Mouse (Mus musculus): ENCODE data around the gene Tspan1. TPM values are rescaled to one million over a fixed set of nuclear protein-coding genes. Genes with fewer than 3 reads are reported as not detected.

Gene Tspan1
- polyA plus RNA-seq, 1 experiment from 2014 or later, result not detected

DNA sequence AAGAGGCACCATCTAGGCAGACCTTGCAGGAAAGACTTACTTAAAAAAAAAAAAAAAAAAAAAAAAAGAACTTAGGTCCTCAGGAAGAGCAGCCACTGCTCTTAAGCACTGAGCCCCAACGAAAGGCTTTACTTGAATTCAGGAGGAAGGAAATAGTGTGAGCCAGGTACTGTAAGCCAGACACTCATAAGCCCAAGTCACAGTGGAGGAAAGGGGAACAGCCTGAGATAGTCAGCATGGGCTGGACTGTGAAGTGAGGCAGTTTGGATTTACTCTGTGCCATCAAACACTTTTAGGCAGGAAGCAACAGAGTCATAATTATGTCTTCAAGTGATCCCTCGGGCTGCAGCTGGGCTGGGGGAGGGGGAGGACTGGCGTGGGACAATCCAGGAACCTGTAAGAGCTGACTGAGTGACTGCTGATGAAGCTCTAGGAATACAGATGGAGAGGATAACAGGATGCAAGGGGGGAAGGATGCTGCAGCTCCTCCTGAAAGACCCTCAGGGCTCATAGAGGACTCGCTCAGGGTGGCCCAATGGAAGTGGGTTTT lies 25.0 kb upstream of the Tspan1 start:
- ATAC-seq (ENCODE audit: low FRiP score), result no peak
- Histone ChIP-seq H3K27ac (ENCODE audit: low read depth, low read length) (no peak overlapping the region), H3K9ac (ENCODE audit: low read depth, low read length) (no peak overlapping the region), H3K36me3 (ENCODE audit: control insufficient read depth, insufficient read depth, low read length) (no peaks in the 10 kb centered on the region), H3K4me1 (replicated peaks; ENCODE audit: control insufficient read depth, insufficient read depth, low read length) (no peaks in the 10 kb centered on the region), H3K9me3 (ENCODE audit: control insufficient read depth, low read length) (no peaks in the 10 kb centered on the region), H3K4me2 (replicated peaks; ENCODE audit: low read depth, low read length) (no peak overlapping the region), H3K27me3 (ENCODE audit: control insufficient read depth, insufficient read depth, low read length) (no peaks in the 10 kb centered on the region), H3K4me3 (ENCODE audit: low read depth, low read length) (no peak overlapping the region)
- 69% methylated on average over 4 of the region's 4 CpGs for WGBS
- DNase-seq (ENCODE audit: low spot score), result no peak

- no peak overlapping the region for H3K9ac ChIP-seq (ENCODE audit: low read depth, low read length)
- no peak overlapping the region for H3K27ac ChIP-seq (ENCODE audit: low read depth, low read length)
- H3K4me1 ChIP-seq (replicated peaks; ENCODE audit: control insufficient read depth, insufficient read depth, low read length), result peaks cover 4% of the 10 kb centered on the region; the same call in 1 of the 2 replicates
- no peaks in the 10 kb centered on the region for H3K36me3 ChIP-seq (ENCODE audit: control insufficient read depth, insufficient read depth, low read length)
- WGBS, result 92% methylated on average over 4 of the region's 4 CpGs
- no peaks in the 10 kb centered on the region for H3K9me3 ChIP-seq (ENCODE audit: control insufficient read depth, low read length)
- ATAC-seq (ENCODE audit: low FRiP score) (no peak), DNase-seq (ENCODE audit: low spot score) (no peak)
- no peak overlapping the region for H3K4me3 ChIP-seq (ENCODE audit: low read depth, low read length)
- H3K4me2 ChIP-seq (replicated peaks; ENCODE audit: low read depth, low read length), result no peak overlapping the region
- H3K27me3 ChIP-seq (ENCODE audit: control insufficient read depth, insufficient read depth, low read length), result no peaks in the 10 kb centered on the region
Measured at GRCm38 (mm10) chr4:116185083-116185482, 17.7 kb upstream of the Tspan1 start.

DNA sequence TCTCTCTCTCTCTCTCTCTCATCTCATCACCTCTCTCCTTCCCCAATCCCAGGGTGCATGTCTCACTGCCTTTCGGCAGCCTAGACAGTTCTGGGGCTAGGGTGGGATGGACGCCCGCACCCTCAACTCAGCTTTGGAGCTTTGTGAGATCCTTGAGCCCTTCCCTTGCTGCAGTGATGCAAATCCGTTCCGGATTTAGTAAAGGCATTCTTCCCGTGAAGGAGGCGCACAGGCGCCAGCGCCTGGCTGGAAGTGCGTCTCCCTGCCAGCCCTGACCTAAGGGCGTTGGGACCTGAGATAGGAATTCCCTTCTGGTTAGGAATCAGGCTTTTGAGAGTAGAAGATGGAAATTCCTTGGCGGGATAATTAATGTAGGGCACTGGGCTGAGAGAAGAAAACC lies 15.3 kb upstream of the Tspan1 start:
- peak overlapping the region; percentile 12 for H3K4me2 ChIP-seq (replicated peaks; ENCODE audit: low read depth, low read length)
- H3K9me3 ChIP-seq (ENCODE audit: control insufficient read depth, low read length), result no peaks in the 10 kb centered on the region
- no peaks in the 10 kb centered on the region for H3K27me3 ChIP-seq (ENCODE audit: control insufficient read depth, insufficient read depth, low read length)
- peaks cover 4% of the 10 kb centered on the region; the same call in 1 of the 2 replicates for H3K4me1 ChIP-seq (replicated peaks; ENCODE audit: control insufficient read depth, insufficient read depth, low read length)
- no peak overlapping the region for H3K27ac ChIP-seq (ENCODE audit: low read depth, low read length)
- 9% methylated on average over 12 of the region's 12 CpGs for WGBS
- DNase-seq (ENCODE audit: low spot score) (peak; percentile 31), ATAC-seq (ENCODE audit: low FRiP score) (no peak)
- no peak overlapping the region for H3K9ac ChIP-seq (ENCODE audit: low read depth, low read length)
- no peak overlapping the region for H3K4me3 ChIP-seq (ENCODE audit: low read depth, low read length)
- no peaks in the 10 kb centered on the region for H3K36me3 ChIP-seq (ENCODE audit: control insufficient read depth, insufficient read depth, low read length)

DNA sequence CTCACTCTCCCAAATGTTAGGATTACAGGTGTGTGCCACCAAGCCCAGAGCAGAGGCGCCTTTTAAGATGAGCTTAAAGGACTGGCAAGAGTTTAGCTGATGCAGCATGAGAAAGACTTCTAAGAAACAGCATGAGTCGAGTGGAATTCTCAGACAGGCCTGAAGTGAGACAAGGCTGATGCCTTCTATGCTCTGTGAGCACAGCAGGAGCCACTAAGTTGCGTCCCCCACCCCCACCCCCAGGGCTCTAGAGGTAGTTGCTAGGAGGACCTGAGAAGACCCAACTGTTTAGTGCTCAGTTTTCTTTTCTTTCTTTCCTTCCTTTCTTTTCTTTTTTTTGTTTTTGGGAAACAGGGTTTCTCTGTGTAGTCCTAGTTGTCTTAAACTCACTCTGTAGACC lies 14.7 kb upstream of the Tspan1 start:
- no peak overlapping the region for H3K4me2 ChIP-seq (replicated peaks; ENCODE audit: low read depth, low read length)
- H3K4me3 ChIP-seq (ENCODE audit: low read depth, low read length), result no peak overlapping the region
- 25% methylated on average over 3 of the region's 3 CpGs for WGBS
- DNase-seq (ENCODE audit: low spot score), result no peak
- H3K27me3 ChIP-seq (ENCODE audit: control insufficient read depth, insufficient read depth, low read length), result no peaks in the 10 kb centered on the region
- H3K9ac ChIP-seq (ENCODE audit: low read depth, low read length), result no peak overlapping the region
- ATAC-seq (ENCODE audit: low FRiP score), result no peak
- no peak overlapping the region for H3K27ac ChIP-seq (ENCODE audit: low read depth, low read length)
- no peaks in the 10 kb centered on the region for H3K9me3 ChIP-seq (ENCODE audit: control insufficient read depth, low read length)
- no peaks in the 10 kb centered on the region for H3K36me3 ChIP-seq (ENCODE audit: control insufficient read depth, insufficient read depth, low read length)
- peaks cover 6% of the 10 kb centered on the region; the same call in 1 of the 2 replicates for H3K4me1 ChIP-seq (replicated peaks; ENCODE audit: control insufficient read depth, insufficient read depth, low read length)

- H3K27me3 ChIP-seq (ENCODE audit: control insufficient read depth, insufficient read depth, low read length), result no peaks in the 10 kb centered on the region
- no peak for ATAC-seq (ENCODE audit: low FRiP score)
- H3K4me1 ChIP-seq (replicated peaks; ENCODE audit: control insufficient read depth, insufficient read depth, low read length), result peaks cover 6% of the 10 kb centered on the region
- no peaks in the 10 kb centered on the region for H3K9me3 ChIP-seq (ENCODE audit: control insufficient read depth, low read length)
- no peak overlapping the region for H3K4me3 ChIP-seq (ENCODE audit: low read depth, low read length)
- 42% methylated on average over 5 of the region's 5 CpGs for WGBS
- DNase-seq (ENCODE audit: low spot score), result no peak
- no peak overlapping the region for H3K4me2 ChIP-seq (replicated peaks; ENCODE audit: low read depth, low read length)
- H3K36me3 ChIP-seq (ENCODE audit: control insufficient read depth, insufficient read depth, low read length), result no peaks in the 10 kb centered on the region
- H3K27ac ChIP-seq (ENCODE audit: low read depth, low read length), result 0 out of 2 replicates have a peak overlapping the region, but pooled peaks have one; percentile 13
- H3K9ac ChIP-seq (ENCODE audit: low read depth, low read length), result no peak overlapping the region
Measured at GRCm38 (mm10) chr4:116177140-116177539, 9.7 kb upstream of the Tspan1 start.

DNA sequence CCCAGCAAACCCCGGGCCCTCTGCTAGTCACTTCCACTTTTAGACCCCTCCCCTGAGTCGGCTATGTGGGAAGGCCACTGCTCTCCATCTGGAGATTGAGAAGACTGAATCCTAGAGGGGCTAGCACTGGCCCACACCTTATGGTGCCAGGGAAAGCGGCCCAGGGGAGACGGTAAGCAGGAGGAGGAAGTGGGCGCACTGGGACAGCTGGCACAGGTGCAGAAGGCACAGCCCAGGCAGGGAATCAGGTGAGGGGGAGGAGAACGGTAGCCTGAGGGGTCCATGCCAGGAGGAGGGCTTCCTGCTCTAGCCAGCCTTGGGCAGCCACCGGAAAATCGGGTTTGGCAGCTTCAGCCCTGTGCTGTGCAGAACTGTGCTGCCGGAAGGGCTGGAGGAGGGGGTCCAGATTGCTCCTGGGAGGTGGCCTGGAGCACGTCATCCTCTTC lies 9.2 kb upstream of the Tspan1 start:
- WGBS, result 36% methylated on average over 10 of the region's 10 CpGs
- no peak overlapping the region for H3K4me3 ChIP-seq (ENCODE audit: low read depth, low read length)
- H3K9ac ChIP-seq (ENCODE audit: low read depth, low read length), result 0 out of 2 replicates have a peak overlapping the region, but pooled peaks have one; percentile 37
- peak overlapping the region; percentile 11; the same call in 1 of the 2 replicates for H3K4me2 ChIP-seq (replicated peaks; ENCODE audit: low read depth, low read length)
- H3K27ac ChIP-seq (ENCODE audit: low read depth, low read length), result 0 out of 2 replicates have a peak overlapping the region, but pooled peaks have one; percentile 24
- no peaks in the 10 kb centered on the region for H3K9me3 ChIP-seq (ENCODE audit: control insufficient read depth, low read length)
- H3K4me1 ChIP-seq (replicated peaks; ENCODE audit: control insufficient read depth, insufficient read depth, low read length), result peaks cover 6% of the 10 kb centered on the region
- no peaks in the 10 kb centered on the region for H3K27me3 ChIP-seq (ENCODE audit: control insufficient read depth, insufficient read depth, low read length)
- peak; percentile 38 for DNase-seq (ENCODE audit: low spot score)
- H3K36me3 ChIP-seq (ENCODE audit: control insufficient read depth, insufficient read depth, low read length), result no peaks in the 10 kb centered on the region
- 0 out of 2 replicates have a peak, but pooled peaks have one; percentile 27 for ATAC-seq (ENCODE audit: low FRiP score)

DNA sequence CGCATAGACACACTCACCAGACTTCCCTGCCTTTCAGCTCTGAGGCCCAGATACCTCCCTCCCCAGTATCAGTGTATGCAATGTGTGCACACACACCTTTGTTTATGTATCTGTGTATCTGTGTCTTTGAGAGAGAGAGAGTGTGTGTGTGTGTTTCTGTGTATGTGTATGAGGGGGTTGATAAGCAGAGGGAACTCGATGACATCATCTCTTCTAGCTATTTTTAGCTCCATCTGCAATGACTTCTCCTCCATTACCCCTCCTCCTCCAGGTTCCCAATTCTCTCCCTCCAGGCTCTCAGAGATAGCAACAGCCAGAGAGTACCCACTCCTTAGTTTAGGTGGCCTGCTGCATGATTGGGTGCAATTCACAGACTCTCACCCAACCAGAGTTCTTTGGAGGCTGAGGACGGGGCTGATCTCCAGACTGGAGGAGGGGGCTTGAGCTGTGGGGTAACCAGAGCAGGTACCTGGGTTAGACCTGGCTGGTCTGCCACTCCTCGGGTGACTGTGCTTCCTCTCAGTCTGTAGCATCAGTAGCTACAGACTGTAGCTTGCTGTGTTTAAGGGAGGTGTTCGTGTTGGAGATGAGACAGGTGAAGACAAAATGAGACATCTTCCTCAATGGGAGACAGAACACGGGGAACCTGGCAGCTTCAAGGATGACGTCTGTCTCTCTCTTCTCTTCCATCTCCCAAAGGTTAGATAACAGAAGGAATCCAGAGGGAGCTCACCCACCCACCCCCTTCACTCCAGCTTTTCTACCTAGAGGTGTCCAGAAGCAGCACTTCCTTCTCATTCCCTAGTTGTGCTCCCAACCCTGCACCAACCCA lies 8.5 kb upstream of the Tspan1 start:
- H3K4me3 ChIP-seq (ENCODE audit: low read depth, low read length), result no peak overlapping the region
- no peak for DNase-seq (ENCODE audit: low spot score)
- peaks cover 6% of the 10 kb centered on the region for H3K4me1 ChIP-seq (replicated peaks; ENCODE audit: control insufficient read depth, insufficient read depth, low read length)
- 0 out of 2 replicates have a peak overlapping the region, but pooled peaks have one; percentile 24 for H3K27ac ChIP-seq (ENCODE audit: low read depth, low read length)
- 72% methylated on average over 7 of the region's 7 CpGs for WGBS
- no peak for ATAC-seq (ENCODE audit: low FRiP score)
- no peaks in the 10 kb centered on the region for H3K9me3 ChIP-seq (ENCODE audit: control insufficient read depth, low read length)
- H3K27me3 ChIP-seq (ENCODE audit: control insufficient read depth, insufficient read depth, low read length), result no peaks in the 10 kb centered on the region
- H3K9ac ChIP-seq (ENCODE audit: low read depth, low read length), result no peak overlapping the region
- H3K4me2 ChIP-seq (replicated peaks; ENCODE audit: low read depth, low read length), result 0 out of 2 replicates have a peak overlapping the region, but pooled peaks have one; percentile 11
- no peaks in the 10 kb centered on the region for H3K36me3 ChIP-seq (ENCODE audit: control insufficient read depth, insufficient read depth, low read length)

DNA sequence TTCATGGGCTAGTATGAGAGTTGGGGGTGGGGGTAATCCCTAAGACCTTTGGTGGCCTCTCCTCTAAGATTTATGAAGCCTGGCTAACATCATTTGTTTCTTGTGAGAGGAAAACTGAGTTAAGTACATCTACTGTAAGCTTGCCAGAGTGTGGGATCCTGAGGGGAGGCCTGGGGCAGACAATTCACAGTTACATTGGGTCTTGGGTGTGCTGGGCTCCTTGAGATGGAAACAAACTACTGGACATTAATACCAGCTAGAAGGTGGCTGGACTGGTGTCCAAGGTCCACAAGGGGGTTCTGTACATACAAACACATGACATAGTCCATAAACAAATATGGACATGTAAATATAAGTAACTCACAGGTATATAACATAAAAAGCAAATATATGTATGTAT lies 7.7 kb upstream of the Tspan1 start:
- Histone ChIP-seq H3K27ac (ENCODE audit: low read depth, low read length) (no peak overlapping the region), H3K36me3 (ENCODE audit: control insufficient read depth, insufficient read depth, low read length) (no peaks in the 10 kb centered on the region), H3K9ac (ENCODE audit: low read depth, low read length) (no peak overlapping the region), H3K27me3 (ENCODE audit: control insufficient read depth, insufficient read depth, low read length) (no peaks in the 10 kb centered on the region), H3K4me3 (ENCODE audit: low read depth, low read length) (no peak overlapping the region), H3K4me2 (replicated peaks; ENCODE audit: low read depth, low read length) (no peak overlapping the region), H3K4me1 (replicated peaks; ENCODE audit: control insufficient read depth, insufficient read depth, low read length) (peaks cover 6% of the 10 kb centered on the region), H3K9me3 (ENCODE audit: control insufficient read depth, low read length) (no peaks in the 10 kb centered on the region)
- ATAC-seq (ENCODE audit: low FRiP score) (no peak), DNase-seq (ENCODE audit: low spot score) (no peak)
